Mouse (Mus musculus) neutrophil, adult 5-6 weeks (primary cell): ENCODE measurements around the gene Marf1. TPM values are rescaled to one million over a fixed set of nuclear protein-coding genes. Genes with fewer than 3 reads are reported as not detected.
"Not testable (repeated sequence)": the region's sequence is repeated elsewhere in the genome, so short reads cannot be mapped to it uniquely, and the experiment has no call there.

Experiments
- ATAC-seq: fragments of 151-379, 151-347 bp; 2 replicates; pipeline ENCODE4 v1.8.0; 2017; ENCODE audit warnings: mild to moderate bottlenecking, moderate TSS enrichment; ENCODE audit not compliant: insufficient number of reproducible peaks, poor library complexity, low FRiP score, severe bottlenecking; ENCODE audit errors: extremely low read depth
- total RNA-seq: library from RNA; stranded (forward); fragments of 200-1000 nt; gene quantifications from 2 replicates; pipeline ENCODE4 v1.2.3, GENCODE M21; 2017

The Marf1 gene
- total RNA-seq, 1 experiment from 2014 or later: 75.2 TPM

GRCm38 (mm10) chr16:14089296-14089695 lies 73.9 kb downstream of the Marf1 start:
- ATAC-seq: no peak

- ATAC-seq: peak; percentile 62
Observed at GRCm38 (mm10) chr16:14088249-14088648, 74.9 kb downstream of the Marf1 start.

GRCm38 (mm10) chr16:14082925-14083324 lies 80.2 kb downstream of the Marf1 start:
- ATAC-seq: no peak

- no peak for ATAC-seq
Observed at GRCm38 (mm10) chr16:14070471-14071169, 92.5 kb downstream of the Marf1 start.

DNA sequence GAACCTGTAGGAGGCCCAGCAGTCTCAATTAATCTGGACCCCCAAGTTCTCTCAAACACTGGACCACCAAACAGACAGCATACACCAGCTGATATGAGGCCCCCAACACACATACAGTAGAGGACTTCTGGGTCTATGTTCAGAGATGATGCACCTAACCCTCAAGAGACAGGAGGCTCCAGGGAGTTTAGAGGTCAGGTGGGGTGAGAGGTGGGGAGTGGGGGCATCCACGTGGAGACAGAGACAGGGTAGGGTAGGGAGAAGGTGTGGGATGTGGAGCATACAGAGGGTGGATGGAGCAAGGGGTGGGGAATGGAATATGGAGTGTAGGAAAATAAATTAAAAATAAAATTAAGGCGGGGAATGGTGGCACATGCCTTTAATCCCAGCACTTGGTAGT lies 94.5 kb downstream of the Marf1 start:
- not testable (repeated sequence) for ATAC-seq

DNA sequence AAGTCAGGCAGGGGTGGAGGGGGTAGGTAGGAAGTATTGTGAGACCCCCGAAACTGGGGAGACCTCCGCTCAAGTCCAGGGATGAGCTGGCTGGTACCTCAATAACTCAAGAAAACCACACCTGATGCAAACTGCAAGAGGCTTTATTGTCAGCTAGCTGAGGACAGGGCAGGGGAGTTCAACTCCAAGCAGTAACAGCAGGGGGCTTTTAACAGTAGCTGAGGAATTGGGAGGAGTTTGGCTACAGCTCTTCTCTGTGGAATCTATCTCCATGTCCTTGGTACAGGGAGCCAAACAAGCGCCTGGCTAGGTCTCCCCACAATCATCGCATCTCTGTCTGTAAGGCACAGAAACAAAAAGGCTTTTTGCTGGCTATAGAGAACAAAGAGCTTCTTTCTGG lies 96.6 kb downstream of the Marf1 start:
- not testable (repeated sequence) for ATAC-seq

- no peak for ATAC-seq
Observed at GRCm38 (mm10) chr16:14059869-14060268, 103.3 kb downstream of the Marf1 start.

Other genes with a start within 250 kb of the Marf1 start
- not detected in 2 replicates for gene 2900011O08Rik, start 176.7 kb downstream of the Marf1 start, total RNA-seq
- not detected in 2 replicates for gene Ifitm7, start 176.5 kb downstream of the Marf1 start, total RNA-seq
- gene Nde1, start 76 bp downstream of the Marf1 start, total RNA-seq: 48.7 and 52.1 TPM in 2 replicates
- gene Myh11, start 128.0 kb upstream of the Marf1 start, total RNA-seq: not detected in 2 replicates
- gene Fopnl, start 154.1 kb upstream of the Marf1 start, total RNA-seq: 35.4 and 35.7 TPM in 2 replicates
- gene Abcc1, start 198.2 kb upstream of the Marf1 start, total RNA-seq: 18.6 and 22.6 TPM in 2 replicates